Mouse (Mus musculus): ENCODE measurements around the gene Lax1. TPM values are rescaled to one million over a fixed set of nuclear protein-coding genes. Genes with fewer than 3 reads are reported as not detected.

The Lax1 gene
- polyA plus RNA-seq, 1 experiment = 0.25 TPM

GRCm38 (mm10) chr1:133697935-133698620 lies 8.2 kb upstream of the Lax1 start:
- no peak overlapping the region for H3K27ac ChIP-seq (ENCODE audit: insufficient read depth, low read length)
- no peak overlapping the region for H3K4me3 ChIP-seq (replicated peaks; ENCODE audit: insufficient read depth, low read depth, low read length)
- H3K4me1 ChIP-seq (ENCODE audit: control insufficient read depth, insufficient read depth, low read length) = no peaks in the 10 kb centered on the region
- WGBS = 91% methylated on average over 12 of the region's 12 CpGs
- no peak for DNase-seq
- no peaks in the 10 kb centered on the region for H3K27me3 ChIP-seq (ENCODE audit: control insufficient read depth, insufficient read depth, low read length)
- TF ChIP-seq CTCF (IDR thresholded peaks at IDR 0.05; ENCODE audit: borderline replicate concordance, insufficient read depth, low read depth, low read length) (no peak), POLR2A (IDR thresholded peaks at IDR 0.05; ENCODE audit: borderline replicate concordance, insufficient read depth, low read length) (no peak)

GRCm38 (mm10) chr1:133695901-133696300 lies 6.0 kb upstream of the Lax1 start:
- WGBS = 16% methylated on average over 7 of the region's 7 CpGs
- no peaks in the 10 kb centered on the region for H3K4me1 ChIP-seq (ENCODE audit: control insufficient read depth, insufficient read depth, low read length)
- DNase-seq = peak in 1 of 2 experiments; percentile 12
- no peak overlapping the region for H3K27ac ChIP-seq (ENCODE audit: insufficient read depth, low read length)
- H3K4me3 ChIP-seq (replicated peaks; ENCODE audit: insufficient read depth, low read depth, low read length) = no peak overlapping the region
- H3K27me3 ChIP-seq (ENCODE audit: control insufficient read depth, insufficient read depth, low read length) = no peaks in the 10 kb centered on the region
- TF ChIP-seq POLR2A (IDR thresholded peaks at IDR 0.05; ENCODE audit: borderline replicate concordance, insufficient read depth, low read length) (no peak), CTCF (IDR thresholded peaks at IDR 0.05; ENCODE audit: borderline replicate concordance, insufficient read depth, low read depth, low read length) (no peak)

DNA sequence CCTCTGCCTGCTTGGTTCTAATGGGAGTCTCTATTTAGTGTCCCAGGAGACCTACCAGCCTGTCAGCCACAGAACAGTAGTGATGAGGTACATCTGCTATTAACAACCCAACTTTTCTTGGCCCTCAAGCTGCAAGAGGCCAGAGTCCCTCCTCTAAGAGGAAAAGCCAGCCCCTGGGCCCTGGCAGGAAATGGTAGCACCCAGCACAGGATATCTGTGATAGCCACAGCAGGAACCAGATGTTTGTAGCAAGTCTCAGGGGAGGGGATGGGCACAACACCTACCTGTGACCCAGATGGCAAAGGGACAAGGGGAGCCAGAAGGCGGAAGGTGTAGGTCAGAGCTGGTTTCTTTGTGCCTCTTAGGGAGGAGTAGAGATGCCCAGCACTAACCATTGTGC lies 5.0 kb upstream of the Lax1 start:
- WGBS = 90% methylated on average over 1 of the region's 1 CpGs
- no peaks in the 10 kb centered on the region for H3K27me3 ChIP-seq (ENCODE audit: control insufficient read depth, insufficient read depth, low read length)
- H3K4me1 ChIP-seq (ENCODE audit: control insufficient read depth, insufficient read depth, low read length) = no peaks in the 10 kb centered on the region
- DNase-seq = no peak
- H3K27ac ChIP-seq (ENCODE audit: insufficient read depth, low read length) = no peak overlapping the region
- TF ChIP-seq POLR2A (IDR thresholded peaks at IDR 0.05; ENCODE audit: borderline replicate concordance, insufficient read depth, low read length) (no peak), CTCF (IDR thresholded peaks at IDR 0.05; ENCODE audit: borderline replicate concordance, insufficient read depth, low read depth, low read length) (no peak)
- no peak overlapping the region for H3K4me3 ChIP-seq (replicated peaks; ENCODE audit: insufficient read depth, low read depth, low read length)

- 19% methylated on average over 1 of the region's 1 CpGs for WGBS
- no peak overlapping the region for H3K27ac ChIP-seq (ENCODE audit: insufficient read depth, low read length)
- no peaks in the 10 kb centered on the region for H3K4me1 ChIP-seq (ENCODE audit: control insufficient read depth, insufficient read depth, low read length)
- H3K4me3 ChIP-seq (replicated peaks; ENCODE audit: insufficient read depth, low read depth, low read length) = no peak overlapping the region
- H3K27me3 ChIP-seq (ENCODE audit: control insufficient read depth, insufficient read depth, low read length) = no peaks in the 10 kb centered on the region
- no peak for TF ChIP-seq POLR2A (IDR thresholded peaks at IDR 0.05; ENCODE audit: borderline replicate concordance, insufficient read depth, low read length)
- no peak for TF ChIP-seq CTCF (IDR thresholded peaks at IDR 0.05; ENCODE audit: borderline replicate concordance, insufficient read depth, low read depth, low read length)
- no peak for DNase-seq
Observed at GRCm38 (mm10) chr1:133694301-133694700, 4.4 kb upstream of the Lax1 start.

DNA sequence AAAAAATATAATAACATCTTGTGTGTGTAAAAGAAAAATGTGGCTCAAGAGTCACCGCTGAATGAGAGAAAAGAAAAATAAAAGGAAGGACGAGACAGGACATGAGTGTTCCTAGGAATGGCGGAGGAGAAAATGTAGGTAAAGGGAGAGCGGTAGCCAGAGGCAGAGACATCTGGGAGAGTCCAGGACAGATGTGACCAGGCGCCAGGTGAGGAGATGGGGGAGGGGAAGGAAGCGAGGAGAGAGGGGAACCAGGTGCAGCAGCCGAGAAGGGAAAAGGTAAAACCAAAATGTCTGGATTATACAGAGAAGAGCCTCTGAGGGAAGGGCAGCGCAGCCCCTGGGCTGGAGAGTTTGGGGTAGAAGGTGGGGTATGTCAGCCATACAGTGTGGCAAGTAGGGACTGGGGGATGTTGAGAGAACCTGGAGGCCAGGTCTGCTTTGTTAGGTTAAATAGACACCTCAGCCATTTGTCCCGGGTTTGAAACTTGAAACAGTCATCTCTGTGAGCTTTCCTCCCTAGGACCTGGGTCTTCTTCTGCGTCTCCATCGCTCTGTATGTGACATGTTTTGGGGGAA lies 3.7 kb upstream of the Lax1 start:
- H3K4me1 ChIP-seq (ENCODE audit: control insufficient read depth, insufficient read depth, low read length) = no peaks in the 10 kb centered on the region
- no peak overlapping the region for H3K4me3 ChIP-seq (replicated peaks; ENCODE audit: insufficient read depth, low read depth, low read length)
- 77% methylated on average over 11 of the region's 11 CpGs for WGBS
- no peak overlapping the region for H3K27ac ChIP-seq (ENCODE audit: insufficient read depth, low read length)
- H3K27me3 ChIP-seq (ENCODE audit: control insufficient read depth, insufficient read depth, low read length) = no peaks in the 10 kb centered on the region
- no peak for TF ChIP-seq POLR2A (IDR thresholded peaks at IDR 0.05; ENCODE audit: borderline replicate concordance, insufficient read depth, low read length)
- no peak for TF ChIP-seq CTCF (IDR thresholded peaks at IDR 0.05; ENCODE audit: borderline replicate concordance, insufficient read depth, low read depth, low read length)
- no peak for DNase-seq

GRCm38 (mm10) chr1:133692195-133692594 lies 2.3 kb upstream of the Lax1 start:
- Histone ChIP-seq H3K27me3 (ENCODE audit: control insufficient read depth, insufficient read depth, low read length) (no peaks in the 10 kb centered on the region), H3K27ac (ENCODE audit: insufficient read depth, low read length) (no peak overlapping the region), H3K4me1 (ENCODE audit: control insufficient read depth, insufficient read depth, low read length) (no peaks in the 10 kb centered on the region), H3K4me3 (replicated peaks; ENCODE audit: insufficient read depth, low read depth, low read length) (no peak overlapping the region)
- no peak for DNase-seq
- 44% methylated on average over 4 of the region's 4 CpGs for WGBS
- no peak for TF ChIP-seq CTCF (IDR thresholded peaks at IDR 0.05; ENCODE audit: borderline replicate concordance, insufficient read depth, low read depth, low read length)
- TF ChIP-seq POLR2A (IDR thresholded peaks at IDR 0.05; ENCODE audit: borderline replicate concordance, insufficient read depth, low read length) = no peak

DNA sequence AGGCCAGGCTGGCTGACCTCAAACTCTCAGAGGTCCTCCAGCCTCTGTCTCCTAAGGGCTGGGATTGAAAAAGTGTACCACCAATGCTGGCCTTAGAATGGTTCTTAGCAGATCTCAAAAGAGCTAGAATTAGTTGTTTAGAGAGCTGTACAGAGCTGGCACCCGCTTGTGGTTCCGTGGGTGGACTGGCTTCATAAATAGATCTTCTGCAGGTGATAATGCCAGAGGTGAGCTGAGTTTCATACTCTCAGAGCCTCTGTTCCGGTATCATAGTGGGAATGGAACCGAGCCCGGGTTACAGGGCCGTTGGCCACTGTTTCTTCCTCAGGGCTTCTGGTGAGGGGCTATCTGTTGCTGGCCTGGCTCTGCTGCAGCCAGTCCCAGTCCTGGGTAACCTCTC lies 1.1 kb upstream of the Lax1 start:
- Histone ChIP-seq H3K27me3 (ENCODE audit: control insufficient read depth, insufficient read depth, low read length) (no peaks in the 10 kb centered on the region), H3K4me1 (ENCODE audit: control insufficient read depth, insufficient read depth, low read length) (no peaks in the 10 kb centered on the region), H3K4me3 (replicated peaks; ENCODE audit: insufficient read depth, low read depth, low read length) (no peak overlapping the region), H3K27ac (ENCODE audit: insufficient read depth, low read length) (no peak overlapping the region)
- no peak for DNase-seq
- TF ChIP-seq POLR2A (IDR thresholded peaks at IDR 0.05; ENCODE audit: borderline replicate concordance, insufficient read depth, low read length) (no peak), CTCF (IDR thresholded peaks at IDR 0.05; ENCODE audit: borderline replicate concordance, insufficient read depth, low read depth, low read length) (no peak)
- WGBS = 93% methylated on average over 6 of the region's 6 CpGs

- Histone ChIP-seq H3K27ac (ENCODE audit: insufficient read depth, low read length) (no peak overlapping the region), H3K27me3 (ENCODE audit: control insufficient read depth, insufficient read depth, low read length) (no peaks in the 10 kb centered on the region), H3K4me1 (ENCODE audit: control insufficient read depth, insufficient read depth, low read length) (no peaks in the 10 kb centered on the region), H3K4me3 (replicated peaks; ENCODE audit: insufficient read depth, low read depth, low read length) (no peak overlapping the region)
- no peak for TF ChIP-seq CTCF (IDR thresholded peaks at IDR 0.05; ENCODE audit: borderline replicate concordance, insufficient read depth, low read depth, low read length)
- TF ChIP-seq POLR2A (IDR thresholded peaks at IDR 0.05; ENCODE audit: borderline replicate concordance, insufficient read depth, low read length) = no peak
- DNase-seq = no peak
- 84% methylated on average over 7 of the region's 7 CpGs for WGBS
Observed at GRCm38 (mm10) chr1:133688301-133688700, 1.6 kb downstream of the Lax1 start.

Data from cerebellum, adult 2 months (tissue).